Mouse (Mus musculus) MEL-GATA-1-ER (cell line): Measurements from ENCODE around the gene Krt24.

ENCODE experiments used
- DNase-seq: peaks from one replicate; pipeline ENCODE4 v3.0.0-alpha.2; 2012; ENCODE audit warnings: low read depth; ENCODE audit errors: extremely low read depth

Gene Krt24

DNA sequence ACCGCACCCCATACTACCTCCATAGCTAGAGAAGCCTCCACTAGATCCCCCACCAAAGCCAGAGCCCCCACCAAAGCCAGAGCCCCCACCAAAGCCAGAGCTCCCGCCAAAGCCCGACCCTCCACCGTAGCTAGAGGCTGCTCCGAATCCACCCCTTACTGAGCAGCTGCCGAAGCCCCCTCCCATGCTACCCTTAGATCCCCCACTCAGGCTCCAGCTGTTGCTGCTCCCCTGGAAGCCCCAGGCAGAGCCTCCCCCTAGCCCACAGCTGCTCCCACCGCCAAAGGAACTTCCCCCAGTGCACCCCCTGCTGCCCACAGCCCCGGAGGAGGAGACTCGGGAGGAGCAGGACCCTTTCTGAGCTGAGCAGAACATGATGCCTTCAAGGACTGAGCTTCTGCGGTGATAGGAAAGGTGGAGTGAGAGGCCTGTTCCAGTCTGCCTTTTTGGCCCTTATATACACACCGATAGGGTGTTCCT is at the start of gene Krt24:
Gene Krt24 (minus strand): TSS at position 430 of the 480 bp plus-strand sequence.
- DNase-seq: no peak

DNA sequence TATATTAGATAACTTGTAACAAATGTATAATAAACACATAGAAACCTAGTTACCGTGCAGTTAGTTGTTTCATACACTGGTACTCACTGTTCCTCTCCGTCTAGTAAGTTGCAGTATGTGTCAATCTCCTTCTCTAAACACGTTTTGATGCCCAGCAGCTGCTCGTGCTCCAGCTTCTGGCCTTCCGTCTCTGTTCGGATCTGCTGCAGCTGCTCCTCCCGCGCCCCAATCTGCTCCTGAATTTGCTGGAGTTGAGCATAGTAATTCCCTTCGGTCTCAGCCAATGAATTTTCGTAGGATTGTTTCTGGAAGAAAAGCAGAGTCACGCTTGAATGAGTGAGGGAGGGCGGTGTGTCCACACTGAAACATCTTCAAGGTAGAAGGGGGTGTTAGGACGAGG is 48.4 kb upstream of the Krt24 start:
- DNase-seq: no peak

DNA sequence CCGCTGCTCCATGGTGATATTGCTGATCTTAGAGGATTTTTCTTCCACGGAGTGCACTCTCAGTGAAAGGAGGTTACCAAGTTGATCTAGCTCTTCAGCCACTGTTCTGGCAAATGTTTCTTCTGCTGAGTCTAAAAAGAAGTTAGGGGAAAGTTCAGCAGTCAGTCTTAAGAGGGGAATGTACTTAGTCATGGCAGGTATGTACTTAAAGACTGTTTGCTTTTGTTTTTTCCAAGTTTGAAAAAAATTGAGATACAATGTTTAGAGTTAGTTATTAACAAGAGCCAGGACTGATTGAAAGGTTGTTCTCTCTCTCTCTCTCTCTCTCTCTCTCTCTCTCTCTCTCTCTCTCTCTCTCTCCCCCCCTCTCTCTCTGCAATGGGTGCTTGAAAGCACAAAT is 44.6 kb upstream of the Krt24 start:
- no peak for DNase-seq

DNA sequence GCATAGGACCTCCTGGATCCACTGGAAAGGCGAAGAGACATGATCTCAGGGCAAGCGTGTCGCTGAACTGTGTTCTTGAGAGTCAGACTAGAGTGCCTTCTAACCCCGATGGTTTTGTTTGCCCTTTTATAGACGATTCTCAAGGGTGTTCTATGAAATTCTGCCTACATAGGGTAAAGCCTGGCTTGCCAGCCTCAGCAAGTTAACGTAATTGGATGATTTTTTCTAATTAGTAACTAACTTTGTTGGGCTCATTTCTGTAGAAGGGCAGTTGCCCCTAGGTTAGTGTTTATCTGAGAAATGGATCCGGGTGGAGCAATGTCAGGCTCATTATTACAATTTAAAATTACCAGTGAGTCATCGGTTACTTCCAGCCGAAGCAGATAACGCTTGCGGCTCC is 37.8 kb upstream of the Krt24 start, which contains the start of gene Krt25:
Gene Krt25 (minus strand): TSS at position 101 of the 400 bp plus-strand sequence.
- no peak for DNase-seq

DNA sequence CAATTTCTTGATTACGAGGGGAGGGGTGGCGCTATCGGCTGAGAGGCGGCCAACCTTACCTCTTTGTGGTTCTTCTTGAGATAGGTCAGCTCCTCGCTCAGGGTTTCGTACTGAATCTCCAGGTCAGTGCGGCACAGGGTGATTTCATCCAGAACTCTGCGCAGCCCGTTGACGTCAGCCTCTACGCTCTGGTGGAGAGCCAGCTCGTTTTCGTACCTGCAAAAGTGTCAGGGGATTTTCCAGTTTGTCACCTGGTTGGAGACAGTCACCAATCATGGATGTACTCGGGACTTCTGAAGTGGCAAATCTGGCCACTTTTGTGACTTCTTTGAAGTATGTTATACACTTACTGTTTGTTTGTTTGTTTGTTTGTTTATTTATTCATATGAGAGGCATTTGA is 36.0 kb upstream of the Krt24 start:
- DNase-seq: no peak

DNA sequence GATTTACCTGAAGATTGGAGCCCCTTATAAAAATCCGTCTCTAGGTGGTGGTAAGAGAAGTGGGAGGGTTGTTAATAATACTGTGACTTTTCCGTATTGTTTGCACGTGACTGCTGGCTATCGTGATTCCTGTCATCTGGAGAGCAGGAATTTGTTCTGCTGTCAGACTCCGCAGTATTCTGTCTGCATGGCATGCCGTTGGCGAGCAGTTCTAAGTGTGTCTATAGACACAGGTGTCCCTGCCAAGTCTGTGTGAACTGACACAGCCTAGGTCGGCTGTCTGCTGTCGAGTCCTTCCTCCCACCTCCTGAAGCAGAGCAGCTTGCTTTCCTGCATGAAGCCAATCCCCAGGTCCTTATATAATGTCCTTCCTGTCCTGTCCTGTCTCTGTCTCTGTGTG is 34.1 kb upstream of the Krt24 start:
- DNase-seq: no peak

DNA sequence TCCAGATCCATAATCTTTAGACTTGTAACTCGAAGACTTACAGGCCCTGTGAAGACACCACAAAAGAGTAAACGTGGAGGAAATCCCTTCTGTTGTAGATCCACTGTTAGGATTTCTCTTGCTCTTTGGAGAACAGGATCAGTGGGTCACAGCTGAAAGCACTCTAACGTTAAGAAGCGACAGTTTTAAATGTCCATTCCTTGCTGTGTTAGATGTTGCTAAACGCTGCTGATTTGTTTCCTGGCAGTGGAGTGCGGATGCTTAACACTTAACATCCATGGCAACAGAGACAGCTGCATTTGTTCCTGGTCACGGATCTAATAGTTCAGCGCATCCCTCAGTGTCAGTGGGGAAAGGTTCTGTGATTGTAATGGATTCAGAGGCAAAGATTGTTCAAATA is 31.5 kb upstream of the Krt24 start:
- DNase-seq: no peak

DNA sequence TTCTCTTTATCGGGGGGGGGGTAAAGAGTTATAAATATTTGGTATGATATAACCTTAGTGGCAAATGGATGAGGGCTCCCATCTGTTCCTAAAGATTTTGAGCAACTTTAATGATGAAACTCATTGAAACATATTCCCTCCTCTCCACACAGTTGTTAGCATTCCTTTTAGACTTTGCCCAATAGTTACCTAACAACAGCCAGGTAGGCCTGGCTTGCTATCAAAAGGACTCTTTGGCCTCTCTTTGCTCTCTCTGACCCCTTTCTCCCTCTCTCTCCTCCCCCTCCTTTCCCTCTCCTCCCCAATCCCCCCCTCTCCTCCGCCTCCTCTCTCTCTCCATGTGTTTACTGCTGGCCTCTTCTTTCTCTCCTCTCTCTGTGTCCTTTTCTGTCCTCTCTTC is 29.5 kb upstream of the Krt24 start:
- no peak for DNase-seq

DNA sequence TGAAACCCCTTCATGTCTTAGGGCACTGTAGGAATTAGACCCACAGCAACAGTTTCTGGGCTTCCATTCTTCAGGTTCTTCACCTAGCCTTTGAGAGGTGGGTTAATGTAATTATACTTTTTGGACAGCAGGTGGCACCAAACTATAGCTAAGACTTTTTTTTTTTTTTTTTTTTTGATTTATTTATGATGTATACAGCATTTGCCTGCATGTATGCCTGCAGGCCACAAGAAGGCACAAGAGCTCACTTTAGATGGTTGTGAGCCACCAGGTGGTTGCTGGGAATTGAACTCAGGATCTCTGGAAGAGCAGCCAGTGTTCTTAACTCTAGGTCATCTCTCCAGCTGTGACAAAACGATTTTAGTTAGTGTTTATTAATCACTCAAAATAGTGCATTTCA is 25.8 kb upstream of the Krt24 start:
- peak; percentile 26 for DNase-seq

DNA sequence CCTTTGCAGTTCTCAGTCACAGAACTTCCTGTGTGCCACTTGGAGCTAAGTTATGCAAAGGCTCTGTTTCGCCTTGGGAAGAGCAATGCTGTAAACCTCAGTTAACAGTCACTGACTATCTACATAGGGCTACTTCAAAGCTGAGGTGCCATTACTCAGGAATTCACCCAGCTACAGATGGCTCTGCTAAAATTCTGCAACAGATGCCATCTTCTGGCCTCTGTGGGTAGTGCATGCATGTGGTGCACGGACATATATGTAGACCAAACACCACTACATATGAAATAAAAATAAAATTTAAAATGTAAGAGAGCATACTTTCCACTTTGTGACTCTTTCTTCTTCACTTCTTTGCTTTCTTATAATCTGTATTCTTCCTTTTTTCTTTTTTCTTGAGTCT is 22.5 kb upstream of the Krt24 start:
- DNase-seq: peak; percentile 47

DNA sequence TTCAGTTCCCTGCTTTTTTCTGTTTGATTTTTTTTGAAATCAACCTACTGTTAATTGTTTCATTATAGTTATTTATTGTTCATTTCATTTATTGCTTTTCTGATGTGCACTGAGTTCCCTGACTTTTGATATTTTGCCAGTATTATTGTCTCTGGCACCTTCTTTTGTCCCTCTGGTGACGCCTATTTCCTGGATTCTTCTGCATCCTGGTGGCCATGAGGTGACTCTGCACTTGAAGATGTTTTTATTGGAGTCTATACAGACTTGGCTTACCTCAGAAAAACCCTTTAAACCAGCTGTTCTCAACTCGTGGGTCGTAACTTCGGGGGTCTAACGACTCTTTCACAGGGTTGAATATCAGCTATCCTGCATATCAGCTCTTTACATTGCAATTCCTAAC is 10.0 kb upstream of the Krt24 start:
- no peak for DNase-seq

DNA sequence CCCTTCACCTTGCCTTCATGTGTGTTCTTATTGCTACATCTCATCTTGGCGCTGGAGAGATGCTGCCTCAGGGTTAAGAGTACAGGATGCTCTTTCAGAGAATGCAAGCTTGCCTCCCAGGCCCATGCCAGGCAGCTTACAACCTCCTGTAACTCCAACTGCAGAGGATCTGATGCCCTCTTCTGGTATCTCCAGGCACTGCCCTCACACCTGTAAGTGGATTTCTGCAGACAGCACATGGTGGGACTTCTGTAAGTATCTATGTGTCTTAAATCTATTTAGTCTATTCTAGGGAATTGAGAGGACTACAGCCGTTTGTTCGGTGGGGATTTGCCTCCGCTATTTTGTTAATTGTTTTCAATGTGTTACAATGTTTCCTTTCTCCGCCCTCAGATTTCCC is 7.8 kb upstream of the Krt24 start:
- DNase-seq: no peak

DNA sequence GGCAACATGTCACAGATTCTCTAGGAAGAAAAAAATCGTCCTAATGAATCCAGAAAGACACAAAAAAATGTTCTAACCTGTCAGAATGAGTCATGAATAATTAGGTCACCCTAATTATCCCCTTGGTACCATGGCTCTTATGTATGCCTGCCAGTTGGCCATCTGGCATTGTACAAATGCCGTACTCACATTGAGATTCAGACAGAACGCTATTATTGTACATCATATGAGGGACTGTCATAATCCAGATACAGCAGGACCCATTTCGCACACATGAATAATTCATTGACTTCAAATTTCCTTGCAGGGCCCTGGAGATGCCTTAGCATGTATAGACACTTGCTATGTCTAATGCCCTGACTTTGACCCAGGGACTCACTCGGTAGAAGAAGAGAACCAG is 1.1 kb downstream of the Krt24 start:
- no peak for DNase-seq

DNA sequence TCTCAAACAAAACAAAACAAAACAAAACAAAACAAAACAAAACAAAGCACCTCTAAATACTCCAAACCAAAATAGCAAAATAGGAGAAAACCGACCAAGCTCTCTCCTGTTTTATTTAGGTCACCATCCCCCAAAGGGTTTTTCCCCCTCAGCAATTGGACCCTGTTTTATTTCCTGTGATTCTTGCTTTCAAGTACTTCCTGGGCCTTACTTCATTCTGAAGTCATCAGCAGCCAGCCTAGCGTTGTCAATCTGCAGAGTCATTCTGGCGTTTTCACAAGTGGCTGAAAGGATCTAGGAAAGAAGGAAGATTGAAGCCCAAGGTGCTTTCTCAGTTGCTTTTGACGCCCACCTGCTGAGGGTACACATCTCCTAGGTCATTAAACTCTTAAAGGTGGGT is 1.7 kb downstream of the Krt24 start:
- DNase-seq: no peak

DNA sequence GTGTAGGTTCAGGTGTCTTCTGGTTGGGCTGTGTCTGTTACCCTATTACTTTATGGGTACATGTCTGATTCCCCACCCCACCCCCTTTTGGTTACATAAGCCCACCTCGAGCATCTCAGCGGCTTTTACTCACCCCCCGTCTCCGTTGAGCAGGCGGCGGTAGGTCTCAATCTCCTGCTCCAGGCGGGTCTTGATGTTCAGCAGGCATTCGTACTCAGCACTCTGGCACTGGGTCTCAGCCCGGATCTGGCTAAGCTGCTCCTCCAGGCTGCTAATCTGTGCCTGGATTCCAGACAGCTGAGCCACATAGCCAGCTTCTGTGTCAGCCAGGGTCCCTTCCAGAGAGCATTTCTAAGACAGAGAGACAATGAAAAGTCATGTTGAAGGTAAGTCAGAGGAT is 3.9 kb downstream of the Krt24 start:
- DNase-seq: no peak

DNA sequence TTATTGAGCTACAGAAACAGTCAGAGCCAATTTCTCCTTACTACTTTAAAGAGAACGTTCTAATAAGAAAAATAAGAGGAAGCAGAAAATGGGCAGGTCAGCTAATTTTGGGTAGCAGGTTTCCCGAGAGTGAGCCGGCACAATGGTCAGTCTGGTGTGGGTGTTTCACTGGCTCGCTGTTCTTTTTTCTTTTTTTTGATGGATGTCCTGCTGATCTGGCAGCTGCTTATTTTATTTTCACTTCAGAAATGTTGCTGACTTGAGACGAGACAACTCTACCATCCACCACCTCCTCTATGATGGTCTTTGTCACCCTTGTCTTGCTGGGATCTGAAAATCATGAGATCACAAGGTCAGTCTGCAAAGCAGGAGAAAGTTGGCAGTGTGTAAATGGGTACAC is 5.1 kb downstream of the Krt24 start:
- no peak for DNase-seq

DNA sequence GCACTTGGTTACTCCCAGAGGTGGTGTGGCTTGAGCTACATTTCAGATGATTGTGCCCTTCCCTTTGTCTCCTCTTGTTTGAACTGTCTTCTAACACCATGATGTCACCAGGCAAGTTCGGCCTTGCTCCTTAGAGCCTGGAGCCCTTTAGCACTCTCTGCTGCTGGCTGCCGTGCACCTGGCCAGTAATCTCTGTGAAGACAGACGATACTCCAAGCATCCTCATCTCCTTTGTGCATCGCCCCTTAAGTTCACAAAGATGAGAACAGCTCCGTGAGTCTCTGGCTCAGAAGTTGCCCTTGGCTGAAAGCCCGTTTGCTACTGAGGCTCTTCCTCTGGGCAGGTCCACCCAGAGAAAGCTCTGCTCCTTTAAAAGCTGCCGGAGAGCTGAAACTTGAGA is 8.3 kb downstream of the Krt24 start:
- no peak for DNase-seq

DNA sequence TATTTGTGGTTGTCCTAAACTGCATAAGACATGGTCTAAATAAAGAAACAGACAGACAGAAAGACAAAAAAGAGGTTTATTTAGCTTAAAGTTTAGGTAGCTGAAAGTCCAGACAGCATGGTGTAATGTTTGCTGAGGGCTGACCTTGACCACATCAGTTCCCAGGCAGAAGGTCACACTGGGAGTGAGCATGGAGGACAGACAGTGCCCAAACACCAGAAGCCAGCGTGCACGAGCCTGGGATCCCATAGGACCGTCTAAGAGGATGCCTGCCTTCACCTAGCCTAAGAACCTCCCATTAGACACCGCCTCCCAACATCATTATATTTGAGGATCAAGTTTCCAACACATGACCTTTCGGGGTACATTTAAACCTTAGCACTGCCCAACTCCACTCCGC is 9.4 kb downstream of the Krt24 start:
- no peak for DNase-seq

DNA sequence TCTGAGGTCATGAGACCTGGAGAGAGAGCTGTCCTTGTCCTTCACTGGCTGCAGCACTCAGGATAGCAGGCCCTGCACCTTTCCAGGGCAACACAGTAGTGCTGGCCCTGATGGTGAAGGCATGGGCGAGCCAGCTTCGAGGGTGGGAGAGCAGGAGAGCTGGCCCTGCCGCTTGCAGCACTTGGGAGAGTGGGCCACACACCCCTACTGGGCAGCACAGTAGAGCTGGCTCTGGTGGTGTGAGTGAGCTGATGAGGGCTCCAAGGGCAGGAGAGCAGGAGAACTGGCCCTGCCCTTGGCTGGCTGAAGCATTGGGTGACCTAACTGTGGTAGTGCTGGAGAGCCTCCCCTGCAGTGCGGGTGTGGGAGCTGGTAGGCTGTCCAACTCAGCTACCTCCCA is 12.3 kb downstream of the Krt24 start:
- no peak for DNase-seq

DNA sequence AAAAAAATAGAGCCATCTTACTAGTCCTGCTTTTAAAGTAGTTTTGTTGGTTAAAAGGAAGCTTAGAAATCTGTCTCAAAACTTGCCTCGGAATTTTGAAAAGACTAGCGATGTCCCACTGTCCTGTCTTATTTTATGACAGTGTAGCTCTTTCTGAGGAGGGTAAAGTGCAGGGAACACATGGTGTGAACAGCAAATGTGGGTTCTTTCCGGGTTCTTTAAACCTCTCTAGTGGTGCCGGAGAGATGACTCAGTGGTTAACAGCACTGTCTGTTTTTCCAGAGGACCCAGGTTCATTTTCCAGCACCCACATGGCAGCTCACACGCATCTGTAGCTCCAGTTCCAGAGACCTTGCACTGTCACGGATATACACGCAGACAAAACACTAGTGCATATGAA is 15.9 kb downstream of the Krt24 start:
- DNase-seq: no peak

DNA sequence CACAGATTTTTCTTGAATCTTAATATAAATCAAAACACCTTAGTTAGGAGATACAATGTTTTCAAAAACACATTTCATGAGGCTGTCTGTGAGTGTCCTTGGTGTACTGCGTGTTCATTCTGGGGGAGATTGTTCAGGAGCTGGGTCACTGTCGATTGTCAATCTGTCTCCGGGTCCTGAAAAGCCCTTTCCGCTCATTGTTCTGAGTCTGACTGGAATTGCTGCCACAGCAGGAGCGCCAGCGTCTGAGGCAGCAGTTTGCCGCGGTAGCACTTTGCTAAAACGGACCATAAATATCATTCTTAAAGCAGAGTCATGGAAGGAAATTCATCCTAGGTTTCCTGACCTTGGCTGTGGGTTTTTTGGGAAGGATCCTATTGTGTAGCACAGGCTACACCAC is 19.3 kb downstream of the Krt24 start:
- no peak for DNase-seq

DNA sequence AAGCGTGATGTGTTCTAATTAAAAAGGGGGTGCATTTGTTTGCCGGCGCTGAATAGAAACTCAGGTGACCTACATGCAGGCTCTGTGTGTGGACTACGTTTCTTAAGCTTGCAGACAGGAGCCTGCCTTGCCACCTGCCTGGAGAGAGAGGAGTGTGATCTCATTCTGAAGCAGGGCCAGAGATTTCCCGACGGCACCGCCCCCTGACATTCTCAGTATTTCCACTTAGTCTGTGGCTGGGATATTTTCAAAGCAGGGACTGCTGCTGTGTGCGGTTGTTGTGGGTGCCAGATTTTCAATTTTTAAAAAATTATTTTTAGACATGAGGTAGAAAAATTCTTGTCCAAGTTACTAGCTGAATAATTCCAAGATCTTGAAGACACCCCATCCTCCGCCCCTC is 19.8 kb downstream of the Krt24 start:
- no peak for DNase-seq

DNA sequence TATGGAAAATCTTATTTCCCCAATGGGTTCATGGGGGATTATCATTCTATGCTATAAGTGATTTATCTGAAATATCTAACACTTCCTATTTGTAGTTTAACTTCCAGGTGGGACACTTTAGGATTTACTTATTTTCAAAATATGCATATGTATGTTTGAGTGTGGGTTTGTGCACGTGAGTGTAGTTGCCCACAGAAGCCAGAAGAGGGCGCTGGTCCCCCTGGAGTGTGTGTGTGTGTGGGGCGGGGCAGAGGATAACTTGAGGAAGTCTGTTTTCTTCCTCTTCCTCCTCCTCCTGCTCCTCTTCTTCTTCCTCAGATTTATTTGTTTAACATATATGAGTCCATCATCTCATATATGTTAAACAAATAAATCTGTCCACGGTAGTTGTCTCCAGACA is 28.8 kb downstream of the Krt24 start:
- no peak for DNase-seq

DNA sequence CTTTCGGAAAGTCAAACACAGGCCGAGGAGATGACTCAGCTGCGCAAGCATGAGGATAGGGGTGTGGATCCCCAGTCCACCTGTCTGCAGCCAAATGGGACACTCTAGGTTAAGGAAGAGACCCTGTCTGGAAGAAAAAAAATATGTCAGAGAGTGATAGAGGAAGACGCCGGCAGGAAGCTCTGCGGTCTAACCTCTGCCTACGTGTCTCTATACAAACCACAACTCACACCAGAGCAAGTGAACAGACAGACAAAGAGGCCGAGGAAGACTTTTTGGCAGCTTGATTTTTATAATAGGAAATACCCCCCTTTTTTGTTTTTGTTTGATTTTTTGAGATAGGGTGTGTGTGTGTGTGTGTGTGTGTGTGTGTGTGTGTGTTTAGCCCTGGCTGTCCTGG is 29.7 kb downstream of the Krt24 start:
- no peak for DNase-seq
